Mouse (Mus musculus): ENCODE data around the gene Cpne2.

DNA sequence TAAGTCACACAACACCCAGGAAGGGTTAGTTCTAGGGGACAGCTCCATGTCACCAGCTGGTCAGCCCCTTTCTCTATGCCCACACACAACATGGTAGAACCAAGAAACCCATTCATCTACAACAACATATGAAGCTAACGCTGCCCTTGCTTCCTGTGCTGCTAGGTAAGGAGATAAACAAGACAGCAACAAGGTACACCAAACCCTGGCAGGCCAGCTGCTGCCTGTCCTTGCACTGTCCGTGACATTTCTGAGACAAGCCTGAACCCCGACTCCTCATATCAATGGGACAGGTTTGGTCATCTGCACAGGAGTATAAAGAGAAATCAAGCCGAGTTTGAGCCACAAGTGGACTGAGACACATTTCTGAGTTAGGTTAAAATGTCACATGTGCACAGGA lies 42.4 kb downstream of the Cpne2 start:
- TF ChIP-seq CTCF (IDR thresholded peaks at IDR 0.05; ENCODE audit: low read depth, low read length) (no peak), POLR2A (IDR thresholded peaks at IDR 0.05; ENCODE audit: borderline replicate concordance, low read depth, low read length) (no peak)

All from bone marrow macrophage, adult 2 months (primary cell).